Mouse (Mus musculus): Measurements from ENCODE around the gene Gcn1l1.

- TF ChIP-seq CTCF (IDR thresholded peaks at IDR 0.05; ENCODE audit: borderline replicate concordance, extremely low read depth, insufficient read depth, insufficient read length) (no peak), POLR2A (IDR thresholded peaks at IDR 0.05; ENCODE audit: borderline replicate concordance, extremely low read depth, insufficient read depth, insufficient read length, poor library complexity, severe bottlenecking) (no peak)
Observed at GRCm38 (mm10) chr5:115522531-115522930, 42.5 kb upstream of the Gcn1l1 start.
